Mouse (Mus musculus): ENCODE data around the gene Fam206a. TPM values are rescaled to one million over a fixed set of nuclear protein-coding genes. Genes with fewer than 3 reads are reported as not detected.

The Fam206a gene
- total and polyA plus RNA-seq, 3 experiments = 7.9 to 29.4 (median 8.2) TPM

DNA sequence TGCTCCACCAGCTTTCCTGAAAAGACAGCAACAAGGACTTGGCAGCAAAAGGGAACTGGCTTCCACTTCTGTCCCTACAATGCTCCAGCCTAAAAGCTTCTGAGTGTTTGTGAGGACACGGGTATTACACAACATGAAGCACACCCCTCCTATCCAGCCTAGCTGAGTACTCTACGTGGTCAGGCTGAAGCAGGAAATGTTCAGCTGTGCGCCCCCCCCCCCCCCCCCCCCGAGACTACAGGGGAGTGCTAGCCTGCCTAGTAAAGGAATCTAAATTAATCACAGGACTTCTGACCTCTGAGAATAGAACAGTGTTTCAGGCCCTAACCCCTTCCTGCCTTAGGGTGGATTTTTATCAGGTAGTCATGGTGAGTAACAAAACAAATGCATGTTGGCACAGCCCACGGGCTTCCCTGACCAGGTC, 34.3 kb upstream of the Fam206a start:
- Histone ChIP-seq H3K4me1 (ENCODE audit: control insufficient read depth in 1 of 2, insufficient read depth in 2 of 2) (no peaks in the 10 kb centered on the region), H3K9ac (ENCODE audit: insufficient read depth, low read depth) (no peak overlapping the region), H3K79me2 (replicated peaks; ENCODE audit: control insufficient read depth, extremely low read depth, insufficient read depth, poor library complexity, severe bottlenecking) (no peaks in the 10 kb centered on the region), H3K4me2 (ENCODE audit: insufficient read depth, low read depth, poor library complexity, severe bottlenecking) (no peak overlapping the region), H3K27ac (ENCODE audit: insufficient read depth, low read depth) (no peak overlapping the region), H3K36me3 (replicated peaks in 1 of 2; ENCODE audit: control insufficient read depth in 1 of 2, insufficient read depth in 1 of 2, low read length in 1 of 2) (peaks cover 72 to 99% of the 10 kb centered on the region in 2 experiments), H3K4me3 (replicated peaks in 1 of 3; ENCODE audit: low read depth in 2 of 3, low read length in 2 of 3, poor library complexity in 1 of 3) (no peak overlapping the region), H3K27me3 (replicated peaks) (no peaks in the 10 kb centered on the region), H3K9me3 (replicated peaks; ENCODE audit: low read length) (no peaks in the 10 kb centered on the region)
- TF ChIP-seq ELF1 (IDR thresholded peaks at IDR 0.05; ENCODE audit: low read depth, low read length) = no peak
- TF ChIP-seq CHD2 (IDR thresholded peaks at IDR 0.05; ENCODE audit: low read length) = no peak
- DNase-seq (ENCODE audit: extremely low read depth) = no peak
- dilution Hi-C loops (cut with MboI; ENCODE audit: extremely low pct_ligation_motif_present, extremely low pct_unique_long_range_greater_than_20kb, low sequenced_read_pairs) (no loop called here), in situ Hi-C loops (cut with MboI; ENCODE audit: low pct_ligation_motif_present, low pct_unique_long_range_greater_than_20kb, low sequenced_read_pairs) (no loop called here)

DNA sequence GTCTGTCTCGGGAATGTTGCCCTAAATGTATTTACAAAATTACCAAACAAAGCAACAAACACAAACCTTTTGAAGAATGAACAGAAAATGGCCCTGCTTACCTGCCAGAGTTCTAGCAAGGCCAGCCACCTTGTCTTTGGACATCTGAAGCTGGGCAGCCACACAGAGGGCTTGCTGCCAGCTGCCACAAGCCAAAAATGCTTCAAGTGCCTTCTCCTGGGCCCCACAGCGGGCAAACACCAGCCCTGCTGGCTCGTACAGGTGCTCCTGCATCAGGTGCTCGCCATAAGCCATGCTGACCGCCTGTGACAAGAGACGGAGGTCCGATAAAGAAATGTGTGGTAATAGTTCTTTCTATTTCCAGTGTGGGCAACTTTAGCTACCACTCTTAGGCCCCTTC, 33.2 kb upstream of the Fam206a start:
- in situ Hi-C loops (cut with MboI; ENCODE audit: low pct_ligation_motif_present, low pct_unique_long_range_greater_than_20kb, low sequenced_read_pairs) = no loop called here
- Histone ChIP-seq H3K27ac (ENCODE audit: insufficient read depth, low read depth) (no peak overlapping the region), H3K27me3 (replicated peaks) (no peaks in the 10 kb centered on the region), H3K9me3 (replicated peaks; ENCODE audit: low read length) (no peaks in the 10 kb centered on the region), H3K9ac (ENCODE audit: insufficient read depth, low read depth) (no peak overlapping the region), H3K36me3 (replicated peaks in 1 of 2; ENCODE audit: control insufficient read depth in 1 of 2, insufficient read depth in 1 of 2, low read length in 1 of 2) (peaks cover 76 to 99% of the 10 kb centered on the region in 2 experiments), H3K4me1 (ENCODE audit: control insufficient read depth in 1 of 2, insufficient read depth in 2 of 2) (no peaks in the 10 kb centered on the region), H3K79me2 (replicated peaks; ENCODE audit: control insufficient read depth, extremely low read depth, insufficient read depth, poor library complexity, severe bottlenecking) (no peaks in the 10 kb centered on the region), H3K4me3 (replicated peaks in 1 of 3; ENCODE audit: low read depth in 2 of 3, low read length in 2 of 3, poor library complexity in 1 of 3) (no peak overlapping the region), H3K4me2 (ENCODE audit: insufficient read depth, low read depth, poor library complexity, severe bottlenecking) (no peak overlapping the region)
- no peak for DNase-seq (ENCODE audit: extremely low read depth)
- no peak for TF ChIP-seq PAX5 (IDR thresholded peaks at IDR 0.05; ENCODE audit: low read length)
- dilution Hi-C loops (cut with MboI; ENCODE audit: extremely low pct_ligation_motif_present, extremely low pct_unique_long_range_greater_than_20kb, low sequenced_read_pairs) = no loop called here

DNA sequence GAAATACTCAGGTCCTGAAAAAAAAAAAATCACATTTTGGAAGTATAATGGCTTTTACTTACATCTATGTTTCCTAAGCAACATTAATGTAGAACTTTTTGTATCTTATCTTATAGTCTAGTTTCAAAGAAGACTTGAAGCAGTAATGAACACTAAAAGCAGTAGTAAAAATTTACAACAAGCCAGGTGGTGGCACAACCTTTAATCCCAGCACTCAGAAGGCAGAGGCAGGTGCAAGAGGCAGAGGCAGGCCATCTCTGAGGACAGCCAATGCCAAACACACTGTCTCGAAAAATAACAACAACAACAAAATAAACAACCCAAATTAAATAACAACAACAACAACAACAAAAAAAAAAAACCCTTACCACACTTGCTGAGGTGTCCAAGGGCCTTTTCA, 31.1 kb upstream of the Fam206a start:
- dilution Hi-C loops (cut with MboI; ENCODE audit: extremely low pct_ligation_motif_present, extremely low pct_unique_long_range_greater_than_20kb, low sequenced_read_pairs) = no loop called here
- DNase-seq (ENCODE audit: extremely low read depth) = no peak
- in situ Hi-C loops (cut with MboI; ENCODE audit: low pct_ligation_motif_present, low pct_unique_long_range_greater_than_20kb, low sequenced_read_pairs) = no loop called here

More for the DNA sequence above, 31.1 kb upstream of the Fam206a start:
- H3K79me2 ChIP-seq (replicated peaks; ENCODE audit: control insufficient read depth, extremely low read depth, insufficient read depth, poor library complexity, severe bottlenecking) = no peaks in the 10 kb centered on the region
- no peaks in the 10 kb centered on the region for H3K27me3 ChIP-seq (replicated peaks)
- no peak overlapping the region for H3K9ac ChIP-seq (ENCODE audit: insufficient read depth, low read depth)
- TF ChIP-seq JUND (conservative IDR thresholded peaks at IDR 0.05; ENCODE audit: low read depth, low read length) (no peak), UBTF (IDR thresholded peaks at IDR 0.05; ENCODE audit: low read depth, low read length) (no peak), TCF12 (IDR thresholded peaks at IDR 0.05; ENCODE audit: low read depth, low read length) (no peak), ELF1 (IDR thresholded peaks at IDR 0.05; ENCODE audit: low read depth, low read length) (no peak), NELFE (IDR thresholded peaks at IDR 0.05; ENCODE audit: low read depth, low read length) (no peak), JUN (IDR thresholded peaks at IDR 0.05; ENCODE audit: insufficient read depth, low read depth, low read length) (no peak), POLR2AphosphoS2 (IDR thresholded peaks at IDR 0.05; ENCODE audit: low read depth, low read length) (no peak), PAX5 (IDR thresholded peaks at IDR 0.05; ENCODE audit: low read length) (no peak), E2F4 (IDR thresholded peaks at IDR 0.05; ENCODE audit: insufficient replicate concordance, low read depth, low read length) (no peak), SIN3A (IDR thresholded peaks at IDR 0.05; ENCODE audit: low read length) (no peak), GABPA (IDR thresholded peaks at IDR 0.05; ENCODE audit: insufficient replicate concordance, low read depth, low read length) (no peak), ZNF384 (IDR thresholded peaks at IDR 0.05; ENCODE audit: low read depth, low read length) (no peak)
- H3K4me2 ChIP-seq (ENCODE audit: insufficient read depth, low read depth, poor library complexity, severe bottlenecking) = no peak overlapping the region
- H3K9me3 ChIP-seq (replicated peaks; ENCODE audit: low read length) = no peaks in the 10 kb centered on the region
- H3K36me3 ChIP-seq (replicated peaks in 1 of 2; ENCODE audit: control insufficient read depth in 1 of 2, insufficient read depth in 1 of 2, low read length in 1 of 2) = peaks cover 73 to 95% of the 10 kb centered on the region in 2 experiments
- no peak overlapping the region for H3K27ac ChIP-seq (ENCODE audit: insufficient read depth, low read depth)
- no peak overlapping the region for H3K4me3 ChIP-seq (replicated peaks in 1 of 3; ENCODE audit: low read depth in 2 of 3, low read length in 2 of 3, poor library complexity in 1 of 3)
- no peaks in the 10 kb centered on the region for H3K4me1 ChIP-seq (ENCODE audit: control insufficient read depth in 1 of 2, insufficient read depth in 2 of 2)
